Mouse (Mus musculus) hindbrain, embryonic 13.5 days (tissue): ENCODE data around the gene Slc1a2. TPM values are rescaled to one million over a fixed set of nuclear protein-coding genes. Genes with fewer than 3 reads are reported as not detected.

Experiments used
- ATAC-seq: fragments of 200-750 bp; cut with Nextera tagmentation; 2 replicates; pipeline ENCODE4 v1.8.0; 2017; ENCODE audit warnings: moderate TSS enrichment; ENCODE audit not compliant: low FRiP score
- H3K27ac ChIP-seq: fragments of 300-500 bp; sonication (generic); 2 replicates; pipeline ENCODE4 v1.5.1; 2015; ENCODE audit warnings: inconsistent platforms, mild to moderate bottlenecking, moderate library complexity
- H3K27me3 ChIP-seq: fragments of 300-500 bp; sonication (generic); 2 replicates; pipeline ENCODE4 v1.6.1; 2015; ENCODE audit warnings: mild to moderate bottlenecking, inconsistent platforms
- H3K36me3 ChIP-seq: fragments of 300-500 bp; sonication (generic); 2 replicates; pipeline ENCODE4 v1.6.1; 2015; ENCODE audit warnings: mild to moderate bottlenecking, inconsistent platforms
- H3K4me1 ChIP-seq: fragments of 300-500 bp; sonication (generic); replicated peaks from 2 replicates; pipeline ENCODE4 v1.6.1; 2015; ENCODE audit warnings: inconsistent platforms
- H3K4me2 ChIP-seq: fragments of 300-500 bp; sonication (generic); 2 replicates; pipeline ENCODE4 v1.6.1; 2015; ENCODE audit warnings: inconsistent platforms, mild to moderate bottlenecking, moderate library complexity
- H3K4me3 ChIP-seq: fragments of 300-500 bp; sonication (generic); 2 replicates; pipeline ENCODE4 v1.5.1; 2015; ENCODE audit warnings: mild to moderate bottlenecking, inconsistent platforms
- H3K9ac ChIP-seq: fragments of 300-500 bp; sonication (generic); 2 replicates; pipeline ENCODE4 v1.6.1; 2015; ENCODE audit warnings: mild to moderate bottlenecking, inconsistent platforms
- H3K9me3 ChIP-seq: fragments of 300-500 bp; sonication (generic); 2 replicates; pipeline ENCODE4 v1.6.1; 2016; ENCODE audit warnings: inconsistent platforms
- WGBS: fragments of 180-500 bp; shearing (Covaris S2); methylation state at CpG from one replicate; pipeline ENCODE4 v1.1.7; 2015; 5-methylcytosine and 5-hydroxymethylcytosine counted together
- polyA plus RNA-seq: library from polyadenylated mRNA; unstranded; fragments of >200 nt; fragmentation: Nextera tagmentation; extraction: Ambion mirVana; gene quantifications from 2 replicates; pipeline ENCODE4 v1.2.1, GENCODE M21; 2015

The Slc1a2 gene
- polyA plus RNA-seq, 1 experiment from 2014 or later, result 25.2 TPM

DNA sequence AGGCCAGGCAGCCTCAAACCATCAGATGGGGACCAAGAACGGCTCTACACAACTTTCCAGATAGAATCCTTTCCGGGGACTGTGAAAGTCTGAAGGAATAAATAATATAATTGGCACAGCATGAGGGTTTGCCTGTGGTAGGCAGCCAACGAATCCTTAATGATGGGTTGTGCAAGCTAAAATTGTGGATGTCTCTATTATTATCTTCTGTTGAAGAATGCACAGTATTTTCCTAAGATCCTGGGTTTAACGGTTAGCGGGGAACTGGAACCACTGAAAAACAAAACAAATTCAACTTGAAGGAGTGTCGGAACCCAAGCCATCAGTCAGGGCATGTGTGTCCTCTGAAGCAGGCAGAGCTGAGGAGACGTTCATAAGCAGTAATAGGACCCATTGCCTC lies 124.3 kb downstream of the Slc1a2 start:
- no peak overlapping the region for H3K4me3 ChIP-seq
- no peaks in the 10 kb centered on the region for H3K9me3 ChIP-seq
- ATAC-seq, result no peak
- 83% methylated on average over 7 of the region's 7 CpGs for WGBS
- no peak overlapping the region for H3K9ac ChIP-seq
- no peaks in the 10 kb centered on the region for H3K4me1 ChIP-seq
- no peaks in the 10 kb centered on the region for H3K27me3 ChIP-seq
- peaks cover 29% of the 10 kb centered on the region for H3K36me3 ChIP-seq
- no peak overlapping the region for H3K27ac ChIP-seq
- no peak overlapping the region for H3K4me2 ChIP-seq

DNA sequence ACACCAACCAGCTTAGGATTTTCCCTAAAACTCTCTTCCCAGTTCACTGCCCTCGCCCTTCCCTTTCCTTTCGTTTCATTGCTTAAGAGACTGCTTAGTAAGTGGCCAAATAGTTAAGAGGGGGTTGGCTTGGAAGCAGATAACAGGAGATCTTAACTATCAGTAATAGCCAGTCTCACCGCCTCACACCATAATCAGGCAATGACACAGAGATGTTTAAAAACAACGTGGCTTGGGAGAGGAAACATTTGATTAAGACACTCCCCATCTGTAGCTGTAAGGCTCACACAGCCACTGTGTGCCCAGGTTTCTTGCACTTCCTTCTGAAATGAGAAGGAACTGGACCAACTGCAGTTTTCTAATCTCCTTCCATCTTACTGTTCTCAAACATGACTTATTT lies 127.2 kb downstream of the Slc1a2 start:
- no peak overlapping the region for H3K9ac ChIP-seq
- no peak overlapping the region for H3K4me3 ChIP-seq
- no peaks in the 10 kb centered on the region for H3K4me1 ChIP-seq
- no peak for ATAC-seq
- 85% methylated on average over 4 of the region's 4 CpGs for WGBS
- no peaks in the 10 kb centered on the region for H3K27me3 ChIP-seq
- H3K27ac ChIP-seq, result no peak overlapping the region
- peaks cover 15% of the 10 kb centered on the region; the same call in 1 of the 2 replicates for H3K36me3 ChIP-seq
- no peak overlapping the region for H3K4me2 ChIP-seq
- no peaks in the 10 kb centered on the region for H3K9me3 ChIP-seq

DNA sequence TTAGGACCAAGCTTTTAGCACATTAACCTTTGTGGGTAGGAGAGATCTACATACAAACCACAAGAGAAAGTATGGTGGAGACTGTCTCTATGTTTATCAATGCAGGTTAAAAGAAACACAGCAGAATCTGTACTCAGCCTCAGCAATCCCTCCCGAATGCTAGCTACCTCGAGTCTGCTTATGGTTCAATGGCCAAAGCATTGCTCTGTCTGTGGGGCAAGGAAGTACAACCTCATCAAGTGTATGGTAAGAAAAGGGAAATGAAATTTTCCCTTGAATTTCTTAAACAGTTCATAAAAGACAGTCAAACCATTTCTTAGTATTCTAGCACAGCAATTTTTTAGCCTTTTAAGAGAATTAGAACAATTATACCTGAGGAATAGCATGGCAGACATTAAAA lies 133.2 kb downstream of the Slc1a2 start:
- Histone ChIP-seq H3K9me3 (no peaks in the 10 kb centered on the region), H3K4me1 (no peaks in the 10 kb centered on the region), H3K27me3 (no peaks in the 10 kb centered on the region), H3K9ac (no peak overlapping the region), H3K27ac (no peak overlapping the region), H3K36me3 (no peaks in the 10 kb centered on the region), H3K4me3 (no peak overlapping the region), H3K4me2 (no peak overlapping the region)
- ATAC-seq, result no peak
- WGBS, result 77% methylated on average over 2 of the region's 2 CpGs

DNA sequence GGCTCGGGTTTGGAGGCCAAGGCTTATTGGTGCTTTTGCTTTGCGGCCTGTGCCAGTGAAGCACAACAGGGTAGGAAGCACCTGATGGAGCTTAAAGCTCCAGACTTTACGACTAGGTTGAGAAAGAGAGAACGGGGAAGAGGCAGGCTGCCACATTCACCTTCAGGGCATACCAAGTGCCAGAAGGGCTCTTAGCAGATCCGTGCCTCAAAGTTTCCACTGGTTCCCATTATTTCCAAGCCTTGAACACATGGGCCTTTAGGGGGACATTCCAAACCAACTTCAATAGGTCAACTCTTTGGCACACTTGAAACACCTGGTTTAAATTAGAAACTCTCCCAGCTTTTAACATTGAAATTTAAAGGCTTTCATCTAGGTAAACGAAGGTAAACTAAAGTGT lies 134.3 kb downstream of the Slc1a2 start:
- 94% methylated on average over 6 of the region's 6 CpGs for WGBS
- Histone ChIP-seq H3K4me2 (no peak overlapping the region), H3K27ac (no peak overlapping the region), H3K4me3 (no peak overlapping the region), H3K4me1 (no peaks in the 10 kb centered on the region), H3K9ac (no peak overlapping the region), H3K9me3 (no peaks in the 10 kb centered on the region), H3K27me3 (no peaks in the 10 kb centered on the region), H3K36me3 (no peaks in the 10 kb centered on the region)
- ATAC-seq, result no peak

DNA sequence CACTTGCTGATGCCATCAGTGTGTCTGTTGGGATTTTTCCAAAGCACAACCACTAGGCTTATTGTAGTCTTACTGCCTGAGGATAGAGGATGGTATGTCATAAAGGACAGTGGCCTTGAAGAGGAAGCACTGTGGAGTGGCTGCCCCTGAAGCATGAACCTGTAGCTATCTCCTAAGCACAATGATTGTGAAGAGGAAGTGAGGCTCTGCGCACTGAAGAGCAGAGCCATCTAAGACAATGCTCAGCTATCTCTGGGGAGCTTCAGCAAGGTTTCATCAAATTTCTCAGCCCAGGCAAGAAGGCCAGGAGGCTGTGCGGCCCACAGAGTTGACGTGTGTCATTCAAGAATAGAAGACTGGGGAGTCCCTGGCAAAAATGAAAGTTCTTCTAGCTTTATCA lies 136.6 kb downstream of the Slc1a2 start:
- H3K27me3 ChIP-seq, result no peaks in the 10 kb centered on the region
- no peak overlapping the region for H3K27ac ChIP-seq
- H3K9ac ChIP-seq, result no peak overlapping the region
- no peak overlapping the region for H3K4me2 ChIP-seq
- H3K4me3 ChIP-seq, result no peak overlapping the region
- H3K4me1 ChIP-seq, result no peaks in the 10 kb centered on the region
- H3K9me3 ChIP-seq, result no peaks in the 10 kb centered on the region
- 95% methylated on average over 3 of the region's 3 CpGs for WGBS
- no peak for ATAC-seq
- H3K36me3 ChIP-seq, result no peaks in the 10 kb centered on the region

DNA sequence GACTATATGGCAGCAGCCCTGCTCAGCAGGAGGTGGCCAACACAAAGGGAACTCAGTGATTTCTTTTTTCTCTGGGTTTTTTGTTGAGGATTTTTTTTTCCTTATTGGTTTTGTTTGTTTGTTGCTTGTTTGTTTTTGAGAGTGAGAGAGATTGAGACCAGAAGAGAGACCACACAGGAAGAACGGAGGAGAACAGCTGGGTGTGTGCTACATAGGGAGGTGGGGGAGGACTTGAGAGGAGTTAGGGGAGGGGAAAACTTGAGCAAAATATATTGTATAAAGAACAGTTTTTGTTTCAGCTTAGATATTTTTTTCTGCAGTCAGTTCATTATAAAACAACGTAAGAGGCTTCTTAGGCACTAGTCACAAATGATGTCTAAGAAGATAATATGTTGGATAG lies 139.7 kb downstream of the Slc1a2 start:
- no peaks in the 10 kb centered on the region for H3K4me1 ChIP-seq
- H3K27ac ChIP-seq, result no peak overlapping the region
- no peaks in the 10 kb centered on the region for H3K36me3 ChIP-seq
- no peak for ATAC-seq
- no peak overlapping the region for H3K4me3 ChIP-seq
- H3K27me3 ChIP-seq, result no peaks in the 10 kb centered on the region
- WGBS, result 67% methylated on average over 2 of the region's 2 CpGs
- no peak overlapping the region for H3K9ac ChIP-seq
- H3K9me3 ChIP-seq, result no peaks in the 10 kb centered on the region
- H3K4me2 ChIP-seq, result no peak overlapping the region

DNA sequence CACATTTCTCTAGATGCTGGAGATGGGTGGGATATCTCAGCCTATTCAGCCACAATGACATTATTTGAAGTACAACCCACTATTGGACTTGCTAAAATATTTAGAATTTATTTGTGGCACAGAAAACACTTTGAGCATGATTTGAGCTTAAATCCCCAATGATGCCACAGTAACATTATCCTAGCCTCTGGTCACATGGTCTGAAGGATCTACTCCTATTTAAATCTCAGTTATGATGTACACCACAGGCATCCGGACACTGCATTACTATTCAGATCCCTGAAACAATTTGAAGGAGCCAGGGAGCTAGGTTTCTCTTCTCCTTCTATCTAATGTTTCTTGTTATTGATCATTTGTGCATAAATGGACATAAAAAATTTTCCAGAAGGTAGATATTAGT lies 143.4 kb downstream of the Slc1a2 start:
- H3K27me3 ChIP-seq, result no peaks in the 10 kb centered on the region
- H3K27ac ChIP-seq, result no peak overlapping the region
- 96% methylated on average over 1 of the region's 1 CpGs for WGBS
- no peak overlapping the region for H3K4me3 ChIP-seq
- H3K9ac ChIP-seq, result no peak overlapping the region
- no peak overlapping the region for H3K4me2 ChIP-seq
- no peak for ATAC-seq
- H3K36me3 ChIP-seq, result no peaks in the 10 kb centered on the region
- H3K4me1 ChIP-seq, result no peaks in the 10 kb centered on the region
- H3K9me3 ChIP-seq, result no peaks in the 10 kb centered on the region

DNA sequence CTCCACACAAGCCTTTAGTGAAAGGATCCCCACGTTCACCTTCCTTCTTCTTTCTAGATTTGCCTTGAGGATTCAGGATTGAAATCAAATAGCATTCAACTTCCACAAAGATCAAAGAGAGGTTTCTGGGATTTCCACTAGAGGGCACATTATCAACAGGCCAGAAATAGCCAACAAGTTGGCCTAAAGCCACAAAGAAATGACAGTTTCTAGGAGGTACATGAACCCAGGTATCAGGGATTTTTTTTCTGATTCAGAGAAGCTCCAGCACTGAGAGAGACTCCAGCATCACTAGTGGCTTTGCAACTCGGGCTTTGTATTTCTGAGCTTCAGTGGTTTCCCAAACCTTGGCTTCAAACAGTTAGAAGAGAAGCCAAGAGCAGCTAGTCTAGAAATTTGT lies 145.7 kb downstream of the Slc1a2 start:
- Histone ChIP-seq H3K36me3 (no peaks in the 10 kb centered on the region), H3K4me2 (no peak overlapping the region), H3K9me3 (no peaks in the 10 kb centered on the region), H3K27ac (no peak overlapping the region), H3K4me1 (no peaks in the 10 kb centered on the region), H3K27me3 (no peaks in the 10 kb centered on the region), H3K9ac (no peak overlapping the region), H3K4me3 (no peak overlapping the region)
- no peak for ATAC-seq
- WGBS, result 62% methylated on average over 2 of the region's 2 CpGs

DNA sequence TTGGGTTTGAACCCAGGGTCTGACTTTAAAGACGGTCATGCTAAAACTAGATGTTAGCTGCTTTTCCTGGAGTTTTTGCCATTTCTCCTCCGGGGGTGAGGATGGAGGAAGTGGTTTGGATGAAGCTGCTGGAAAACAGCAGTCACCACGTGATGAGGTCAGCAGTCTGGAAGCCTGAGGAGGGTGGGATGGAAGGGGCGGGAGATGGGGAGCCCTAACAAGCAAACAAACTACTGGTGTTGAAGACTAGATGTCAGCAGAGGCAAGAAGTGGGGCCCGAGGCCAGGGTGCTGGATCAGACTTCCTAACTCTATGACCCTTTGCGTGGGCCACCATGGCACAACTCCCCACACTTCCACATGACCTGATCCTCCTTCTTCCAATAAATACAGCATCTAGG lies 146.8 kb downstream of the Slc1a2 start:
- H3K36me3 ChIP-seq, result no peaks in the 10 kb centered on the region
- ATAC-seq, result no peak
- 87% methylated on average over 6 of the region's 6 CpGs for WGBS
- no peak overlapping the region for H3K27ac ChIP-seq
- no peaks in the 10 kb centered on the region for H3K9me3 ChIP-seq
- no peak overlapping the region for H3K4me3 ChIP-seq
- no peaks in the 10 kb centered on the region for H3K4me1 ChIP-seq
- no peaks in the 10 kb centered on the region for H3K27me3 ChIP-seq
- H3K4me2 ChIP-seq, result no peak overlapping the region
- no peak overlapping the region for H3K9ac ChIP-seq

DNA sequence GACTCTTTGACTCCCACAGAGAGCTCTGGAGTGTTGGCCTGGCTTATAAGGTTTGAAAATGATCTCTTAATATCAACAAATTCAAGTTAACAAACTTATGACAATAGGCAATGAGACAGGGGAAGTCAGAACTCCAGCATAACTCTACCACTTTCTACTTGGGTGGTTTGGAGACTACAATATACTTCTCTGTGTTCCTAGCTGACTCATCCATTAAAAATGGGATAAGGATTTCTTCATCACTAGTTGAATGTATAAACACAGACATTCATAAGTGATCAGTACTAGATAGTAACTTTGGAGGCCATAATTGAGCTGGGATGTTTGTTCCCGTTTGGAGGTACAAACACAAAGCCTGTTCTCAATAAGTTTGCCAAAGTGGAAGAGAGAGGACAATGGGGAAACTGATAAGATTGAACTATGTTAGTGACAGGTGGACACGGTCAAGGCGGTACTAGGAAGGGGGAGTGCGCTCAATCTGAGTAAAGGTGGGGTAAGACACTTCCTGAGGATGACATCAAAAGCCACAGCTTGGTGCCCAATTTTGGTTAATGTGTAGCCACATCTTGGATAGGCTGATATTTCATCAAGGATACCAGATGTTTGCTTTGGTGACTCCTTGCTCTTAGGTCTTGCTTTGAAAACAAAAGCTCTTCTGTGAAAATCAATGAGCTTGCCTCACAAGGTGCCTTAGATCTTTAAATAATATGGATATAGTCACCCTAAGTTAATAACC lies 147.5 kb downstream of the Slc1a2 start:
- H3K9ac ChIP-seq, result no peak overlapping the region
- no peak overlapping the region for H3K27ac ChIP-seq
- H3K4me3 ChIP-seq, result no peak overlapping the region
- no peak overlapping the region for H3K4me2 ChIP-seq
- H3K4me1 ChIP-seq, result no peaks in the 10 kb centered on the region
- H3K27me3 ChIP-seq, result no peaks in the 10 kb centered on the region
- no peaks in the 10 kb centered on the region for H3K9me3 ChIP-seq
- WGBS, result 91% methylated on average over 4 of the region's 4 CpGs
- no peak for ATAC-seq
- no peaks in the 10 kb centered on the region for H3K36me3 ChIP-seq

DNA sequence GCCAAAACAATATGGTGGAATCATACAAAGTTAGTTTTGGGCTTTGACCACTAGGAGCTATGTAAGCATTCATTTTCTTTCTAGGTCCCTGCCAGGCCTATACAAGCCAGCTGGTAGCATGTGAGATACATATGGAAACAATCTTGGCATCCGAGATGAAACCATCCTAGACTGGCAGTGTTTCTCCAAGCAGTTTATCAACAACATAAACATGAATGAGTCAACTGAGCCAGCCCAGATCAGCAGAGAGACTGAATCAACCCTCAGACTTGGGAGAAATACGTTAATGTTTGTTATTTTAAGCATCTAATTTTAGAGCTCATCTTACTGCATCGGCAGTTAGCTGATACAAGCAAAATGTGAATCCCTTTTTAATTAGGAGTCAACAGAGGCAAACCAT lies 149.2 kb downstream of the Slc1a2 start:
- H3K27ac ChIP-seq, result no peak overlapping the region
- no peak overlapping the region for H3K4me3 ChIP-seq
- no peak overlapping the region for H3K9ac ChIP-seq
- ATAC-seq, result no peak
- no peaks in the 10 kb centered on the region for H3K27me3 ChIP-seq
- no peaks in the 10 kb centered on the region for H3K4me1 ChIP-seq
- H3K36me3 ChIP-seq, result no peaks in the 10 kb centered on the region
- H3K4me2 ChIP-seq, result no peak overlapping the region
- 75% methylated on average over 3 of the region's 3 CpGs for WGBS
- H3K9me3 ChIP-seq, result no peaks in the 10 kb centered on the region

DNA sequence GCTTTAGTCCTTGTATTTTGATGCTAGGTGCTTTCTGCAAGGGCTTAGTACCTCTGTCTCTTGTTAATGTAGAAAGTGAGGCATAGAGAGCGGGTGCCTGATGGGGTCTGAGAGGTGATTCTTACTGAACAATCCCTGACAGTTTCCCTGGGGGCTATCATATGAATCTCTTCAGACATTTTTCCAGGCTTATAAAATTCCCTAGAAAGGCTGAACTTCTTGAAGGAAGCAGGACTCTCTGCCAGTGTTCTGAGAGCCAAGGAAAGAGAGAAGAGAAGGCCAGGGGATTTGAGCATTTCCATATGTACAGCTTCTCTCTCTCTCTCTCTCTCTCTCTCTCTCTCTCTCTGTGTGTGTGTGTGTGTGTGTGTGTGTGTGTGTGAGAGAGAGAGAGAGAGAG lies 151.0 kb downstream of the Slc1a2 start:
- no peaks in the 10 kb centered on the region for H3K9me3 ChIP-seq
- H3K27ac ChIP-seq, result no peak overlapping the region
- no peak overlapping the region for H3K9ac ChIP-seq
- no peaks in the 10 kb centered on the region for H3K36me3 ChIP-seq
- 91% methylated on average over 1 of the region's 1 CpGs for WGBS
- H3K4me2 ChIP-seq, result no peak overlapping the region
- no peaks in the 10 kb centered on the region for H3K27me3 ChIP-seq
- H3K4me1 ChIP-seq, result no peaks in the 10 kb centered on the region
- ATAC-seq, result no peak
- no peak overlapping the region for H3K4me3 ChIP-seq

DNA sequence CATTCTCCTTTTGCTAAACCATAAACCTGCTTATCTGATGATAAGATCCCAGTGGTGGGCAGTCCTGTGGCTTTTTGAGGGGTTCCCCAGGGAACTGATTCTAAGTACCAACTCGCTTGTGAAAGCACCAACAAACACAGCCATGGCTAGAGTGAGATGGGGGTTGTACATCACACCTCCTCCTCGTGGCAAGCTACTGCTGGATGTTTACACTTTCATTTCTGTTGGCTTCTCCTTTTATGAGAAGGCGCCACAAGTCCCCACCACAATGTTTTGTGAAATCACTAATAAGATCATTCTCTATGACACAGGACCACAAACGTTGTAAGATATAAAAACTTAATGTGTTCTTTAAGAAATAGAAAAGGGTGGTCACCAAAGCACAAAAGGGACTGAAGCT lies 154.3 kb downstream of the Slc1a2 start:
- no peak for ATAC-seq
- Histone ChIP-seq H3K9me3 (no peaks in the 10 kb centered on the region), H3K4me1 (no peaks in the 10 kb centered on the region), H3K36me3 (no peaks in the 10 kb centered on the region), H3K4me2 (no peak overlapping the region), H3K4me3 (no peak overlapping the region), H3K27ac (no peak overlapping the region), H3K27me3 (no peaks in the 10 kb centered on the region), H3K9ac (no peak overlapping the region)
- WGBS, result 78% methylated on average over 4 of the region's 4 CpGs
